Mouse (Mus musculus): Measurements from ENCODE around the gene Gm10563. TPM values are rescaled to one million over a fixed set of nuclear protein-coding genes. Genes with fewer than 3 reads are reported as not detected.
"Not testable (repeated sequence)": the region's sequence is repeated elsewhere in the genome, so short reads cannot be mapped to it uniquely, and the experiment has no call there.

Gene Gm10563
- polyA plus RNA-seq, 1 experiment, result not detected

- no peak overlapping the region for H3K27ac ChIP-seq (replicated peaks; ENCODE audit: low read depth, low read length)
Measured at GRCm38 (mm10) chr4:155593780-155594179, 51.4 kb downstream of the Gm10563 start.

GRCm38 (mm10) chr4:155591012-155591719 is 54.0 kb downstream of the Gm10563 start:
- Histone ChIP-seq H3K27ac (replicated peaks; ENCODE audit: low read depth, low read length) (no peak overlapping the region), H3K4me1 (ENCODE audit: control insufficient read depth, insufficient read depth, insufficient read length, low read length) (no peaks in the 10 kb centered on the region), H3K4me3 (ENCODE audit: insufficient read depth, low read depth, low read length) (no peak overlapping the region)

More at GRCm38 (mm10) chr4:155593780-155594179, 51.4 kb downstream of the Gm10563 start:
- H3K4me3 ChIP-seq (ENCODE audit: insufficient read depth, low read depth, low read length), result no peak overlapping the region
- no peaks in the 10 kb centered on the region for H3K4me1 ChIP-seq (ENCODE audit: control insufficient read depth, insufficient read depth, insufficient read length, low read length)

- H3K27ac ChIP-seq (replicated peaks; ENCODE audit: low read depth, low read length), result no peak overlapping the region
- H3K4me1 ChIP-seq (ENCODE audit: control insufficient read depth, insufficient read depth, insufficient read length, low read length), result no peaks in the 10 kb centered on the region
- no peak overlapping the region for H3K4me3 ChIP-seq (ENCODE audit: insufficient read depth, low read depth, low read length)
Measured at GRCm38 (mm10) chr4:155589356-155589755, 55.9 kb downstream of the Gm10563 start.

DNA sequence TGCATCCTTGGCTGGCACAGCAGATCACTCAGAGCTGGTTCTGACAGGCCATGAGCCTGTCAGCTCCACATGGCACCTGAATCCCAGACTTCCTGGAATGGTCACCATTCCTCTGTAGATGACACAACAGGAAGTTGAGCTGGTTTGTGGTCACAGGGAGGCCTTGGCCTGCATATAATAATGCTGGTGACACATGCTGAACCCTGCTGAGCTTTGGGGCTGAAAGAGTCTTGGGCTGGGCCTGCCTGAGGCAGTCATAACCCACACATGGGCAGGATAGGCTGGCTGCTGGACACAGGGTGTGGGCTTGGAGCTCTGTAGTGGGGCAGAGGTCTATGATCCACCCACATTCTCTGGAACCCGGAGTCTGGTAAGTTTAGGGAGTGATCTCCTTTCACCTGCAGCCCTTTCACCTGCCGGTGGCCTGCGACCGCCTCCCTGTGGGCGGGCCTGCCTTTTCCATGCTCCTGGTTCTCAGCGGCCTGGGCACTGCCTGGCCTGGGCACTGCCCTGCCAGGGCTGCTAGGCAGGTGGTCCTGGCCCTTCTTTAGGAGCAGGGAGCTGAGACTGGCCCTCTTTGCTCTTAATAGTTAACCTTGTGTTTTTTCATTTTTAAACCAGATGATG is 62.8 kb downstream of the Gm10563 start:
- H3K27ac ChIP-seq (replicated peaks; ENCODE audit: low read depth, low read length), result no peak overlapping the region
- peaks cover 9% of the 10 kb centered on the region; the same call in 1 of the 2 replicates for H3K4me1 ChIP-seq (ENCODE audit: control insufficient read depth, insufficient read depth, insufficient read length, low read length)
- no peak overlapping the region for H3K4me3 ChIP-seq (ENCODE audit: insufficient read depth, low read depth, low read length)

DNA sequence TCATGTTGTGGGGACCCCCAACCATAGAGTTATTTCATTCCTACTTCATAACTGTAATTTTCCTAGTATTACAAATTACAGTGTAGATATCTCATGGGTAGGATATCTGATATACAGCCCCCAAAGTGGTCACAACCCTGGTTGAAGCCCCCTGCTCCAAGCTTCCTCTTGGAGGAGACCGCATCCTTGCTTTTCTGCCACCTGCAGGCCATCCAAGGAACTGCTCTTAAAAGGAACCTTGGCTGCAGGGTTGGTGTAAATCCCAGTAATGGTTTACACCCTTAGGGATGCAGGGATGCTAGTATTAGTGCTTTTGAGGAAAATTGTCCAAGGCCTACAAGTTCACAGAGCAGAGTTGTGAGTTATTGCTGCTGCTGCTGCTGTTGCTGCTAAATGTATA is 64.8 kb downstream of the Gm10563 start:
- Histone ChIP-seq H3K4me3 (ENCODE audit: insufficient read depth, low read depth, low read length) (no peak overlapping the region), H3K27ac (replicated peaks; ENCODE audit: low read depth, low read length) (no peak overlapping the region), H3K4me1 (ENCODE audit: control insufficient read depth, insufficient read depth, insufficient read length, low read length) (peaks cover 10% of the 10 kb centered on the region; the same call in 1 of the 2 replicates)

DNA sequence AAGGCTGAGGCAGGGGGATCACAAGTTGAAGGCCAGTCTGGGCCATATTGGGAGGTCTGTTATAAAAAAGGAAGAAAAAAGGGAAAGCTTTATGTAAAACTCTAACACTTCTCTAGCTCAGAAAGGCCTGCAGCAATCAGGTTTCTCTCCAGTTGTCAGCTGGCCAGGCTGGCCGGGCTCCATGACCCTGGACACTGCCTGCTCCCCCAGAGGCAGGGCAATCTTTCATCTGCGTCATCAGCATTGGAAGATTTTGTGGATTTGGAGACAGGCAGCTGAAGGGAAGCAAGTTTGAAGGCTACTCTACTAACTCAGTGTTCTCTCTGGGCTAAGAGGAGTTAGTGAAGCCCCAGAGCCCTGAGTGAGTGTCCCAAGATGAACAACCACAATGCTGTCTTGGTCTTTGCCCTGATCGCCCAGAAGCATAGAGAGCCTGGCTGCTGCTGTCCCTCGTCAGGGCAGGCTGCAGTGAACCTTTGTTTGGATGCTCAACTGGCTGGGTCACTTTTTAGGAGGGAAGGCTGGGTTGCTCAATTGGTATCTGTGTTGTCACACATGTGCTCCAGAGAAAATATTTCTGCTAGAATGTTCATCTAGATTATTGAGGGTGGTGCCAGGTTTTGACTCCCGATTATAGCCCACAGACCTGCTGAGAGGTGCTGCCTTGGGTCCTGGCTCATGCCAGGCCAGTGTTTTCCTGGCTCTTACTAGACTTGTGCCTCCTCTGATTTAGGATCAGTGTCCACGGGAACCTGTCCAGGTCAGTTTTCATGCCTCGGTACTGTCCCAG is 66.7 kb downstream of the Gm10563 start:
- Histone ChIP-seq H3K4me3 (ENCODE audit: insufficient read depth, low read depth, low read length) (no peak overlapping the region), H3K27ac (replicated peaks; ENCODE audit: low read depth, low read length) (peak overlapping the region; percentile 52), H3K4me1 (ENCODE audit: control insufficient read depth, insufficient read depth, insufficient read length, low read length) (peaks cover 21% of the 10 kb centered on the region)

- Histone ChIP-seq H3K4me3 (ENCODE audit: insufficient read depth, low read depth, low read length) (no peak overlapping the region), H3K4me1 (ENCODE audit: control insufficient read depth, insufficient read depth, insufficient read length, low read length) (peaks cover 28% of the 10 kb centered on the region), H3K27ac (replicated peaks; ENCODE audit: low read depth, low read length) (0 out of 2 replicates have a peak overlapping the region, but pooled peaks have one; percentile 38)
Measured at GRCm38 (mm10) chr4:155577741-155578140, 67.5 kb downstream of the Gm10563 start.

DNA sequence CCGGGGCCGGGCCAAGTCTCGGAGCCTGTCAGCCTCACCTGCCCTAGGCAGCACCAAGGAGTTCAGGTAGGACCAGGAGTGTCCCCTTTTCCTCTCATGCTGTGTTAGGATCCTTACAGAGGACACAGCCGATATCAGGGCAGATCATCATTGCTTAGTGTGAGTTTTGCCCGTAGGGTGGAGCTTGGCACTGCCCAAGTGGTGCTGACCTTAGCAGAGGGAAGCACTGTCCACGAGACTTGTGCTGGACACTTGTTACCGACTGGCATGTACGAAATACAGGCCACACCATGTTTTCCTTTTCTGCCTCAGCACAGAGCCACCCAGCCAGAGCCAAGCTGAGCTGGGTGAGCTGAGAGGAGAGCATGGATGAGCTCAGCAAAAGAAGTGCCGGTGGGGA is 68.1 kb downstream of the Gm10563 start:
- Histone ChIP-seq H3K4me3 (ENCODE audit: insufficient read depth, low read depth, low read length) (no peak overlapping the region), H3K27ac (replicated peaks; ENCODE audit: low read depth, low read length) (peak overlapping the region; percentile 38), H3K4me1 (ENCODE audit: control insufficient read depth, insufficient read depth, insufficient read length, low read length) (peaks cover 29% of the 10 kb centered on the region)

GRCm38 (mm10) chr4:155575521-155575920 is 69.7 kb downstream of the Gm10563 start:
- H3K4me3 ChIP-seq (ENCODE audit: insufficient read depth, low read depth, low read length), result no peak overlapping the region
- H3K27ac ChIP-seq (replicated peaks; ENCODE audit: low read depth, low read length), result peak overlapping the region; percentile 4; the same call in 1 of the 2 replicates
- peaks cover 39% of the 10 kb centered on the region for H3K4me1 ChIP-seq (ENCODE audit: control insufficient read depth, insufficient read depth, insufficient read length, low read length)

DNA sequence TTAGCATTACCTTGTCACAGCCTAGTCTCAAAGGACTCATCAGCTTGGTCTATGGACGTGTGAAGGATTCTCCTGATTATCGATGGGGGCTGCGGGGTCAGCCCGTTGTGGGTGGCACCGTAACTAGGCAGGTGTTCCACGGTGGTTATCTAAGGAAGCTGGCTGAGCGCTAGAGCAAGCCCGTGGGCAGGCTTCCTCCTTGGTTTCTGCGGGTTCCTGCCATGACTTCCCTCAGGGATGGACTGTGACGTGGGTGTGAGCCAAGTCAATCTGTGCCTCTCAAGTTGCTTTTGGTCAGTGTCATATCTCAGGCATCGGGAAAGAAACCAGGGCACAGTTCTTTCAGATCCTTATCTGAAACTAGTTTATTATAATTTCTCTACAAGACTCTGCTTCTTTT is 70.3 kb downstream of the Gm10563 start:
- Histone ChIP-seq H3K27ac (replicated peaks; ENCODE audit: low read depth, low read length) (peak overlapping the region; percentile 64), H3K4me1 (ENCODE audit: control insufficient read depth, insufficient read depth, insufficient read length, low read length) (peaks cover 39% of the 10 kb centered on the region)

GRCm38 (mm10) chr4:155573876-155574275 is 71.3 kb downstream of the Gm10563 start:
- Histone ChIP-seq H3K27ac (replicated peaks; ENCODE audit: low read depth, low read length) (peak overlapping the region; percentile 72), H3K4me1 (ENCODE audit: control insufficient read depth, insufficient read depth, insufficient read length, low read length) (peaks cover 38% of the 10 kb centered on the region)

More for the DNA sequence above, 70.3 kb downstream of the Gm10563 start:
- H3K4me3 ChIP-seq (ENCODE audit: insufficient read depth, low read depth, low read length), result no peak overlapping the region

GRCm38 (mm10) chr4:155573155-155573554 is 72.1 kb downstream of the Gm10563 start:
- no peak overlapping the region for H3K4me3 ChIP-seq (ENCODE audit: insufficient read depth, low read depth, low read length)
- peaks cover 34% of the 10 kb centered on the region for H3K4me1 ChIP-seq (ENCODE audit: control insufficient read depth, insufficient read depth, insufficient read length, low read length)
- peak overlapping the region; percentile 72 for H3K27ac ChIP-seq (replicated peaks; ENCODE audit: low read depth, low read length)

More at GRCm38 (mm10) chr4:155573876-155574275, 71.3 kb downstream of the Gm10563 start:
- H3K4me3 ChIP-seq (ENCODE audit: insufficient read depth, low read depth, low read length), result no peak overlapping the region

- peaks cover 30% of the 10 kb centered on the region for H3K4me1 ChIP-seq (ENCODE audit: control insufficient read depth, insufficient read depth, insufficient read length, low read length)
- no peak overlapping the region for H3K4me3 ChIP-seq (ENCODE audit: insufficient read depth, low read depth, low read length)
- peak overlapping the region; percentile 53 for H3K27ac ChIP-seq (replicated peaks; ENCODE audit: low read depth, low read length)
Measured at GRCm38 (mm10) chr4:155571442-155571841, 73.8 kb downstream of the Gm10563 start.

DNA sequence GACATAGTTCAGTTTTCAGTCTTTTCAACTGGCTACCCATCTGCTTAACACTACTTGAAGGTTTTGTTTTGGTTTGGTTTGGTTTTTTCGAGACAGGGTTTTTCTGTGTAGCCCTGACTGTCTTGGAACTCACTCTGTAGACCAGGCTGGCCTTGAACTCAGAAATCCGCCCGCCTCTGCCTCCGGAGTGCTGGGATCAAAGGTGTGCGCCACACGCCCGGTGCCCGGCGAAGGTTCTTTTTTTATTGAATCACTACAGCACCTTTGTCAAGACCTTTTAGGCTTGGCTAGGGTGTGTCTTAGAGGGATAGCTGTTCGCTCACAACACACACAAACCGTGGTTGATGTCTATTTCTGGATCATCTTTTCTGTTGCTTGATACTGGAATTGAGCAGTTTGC is 74.9 kb downstream of the Gm10563 start:
- Histone ChIP-seq H3K4me1 (ENCODE audit: control insufficient read depth, insufficient read depth, insufficient read length, low read length) (peaks cover 35% of the 10 kb centered on the region), H3K27ac (replicated peaks; ENCODE audit: low read depth, low read length) (0 out of 2 replicates have a peak overlapping the region, but pooled peaks have one; percentile 20)
- H3K4me3 ChIP-seq (ENCODE audit: insufficient read depth, low read depth, low read length), result not testable (repeated sequence)

- Histone ChIP-seq H3K4me3 (ENCODE audit: insufficient read depth, low read depth, low read length) (no peak overlapping the region), H3K27ac (replicated peaks; ENCODE audit: low read depth, low read length) (0 out of 2 replicates have a peak overlapping the region, but pooled peaks have one; percentile 17), H3K4me1 (ENCODE audit: control insufficient read depth, insufficient read depth, insufficient read length, low read length) (peaks cover 34% of the 10 kb centered on the region)
Measured at GRCm38 (mm10) chr4:155569818-155570217, 75.4 kb downstream of the Gm10563 start.
